Mouse (Mus musculus) CH12.LX (cell line): Measurements from ENCODE around the gene Lrrc4. TPM values are rescaled to one million over a fixed set of nuclear protein-coding genes. Genes with fewer than 3 reads are reported as not detected.

ENCODE experiments used
- DNase-seq: peaks from one replicate; pipeline ENCODE4 v3.0.0-alpha.2; 2013; ENCODE audit errors: extremely low read depth
- H3K27ac ChIP-seq: 2 replicates; pipeline ENCODE4 v1.5.1; 2012; ENCODE audit warnings: low read depth, mild to moderate bottlenecking, control low read depth, moderate library complexity; ENCODE audit not compliant: insufficient read depth
- H3K27me3 ChIP-seq: replicated peaks from 2 replicates; pipeline ENCODE3; 2012; ENCODE audit warnings: inconsistent platforms
- H3K36me3 ChIP-seq, 2 experiments: replicated peaks in 1 of 2; 2 replicates each; pipeline versions ENCODE3 to v1.6.1; 2012; ENCODE audit warnings: inconsistent platforms in 1 of 2, low read length in 1 of 2, mild to moderate bottlenecking in 1 of 2, mixed read lengths in 1 of 2, moderate library complexity in 1 of 2; ENCODE audit not compliant: control insufficient read depth in 1 of 2, insufficient read depth in 1 of 2
- H3K4me1 ChIP-seq, 2 experiments: 2 replicates each; pipeline ENCODE4 v1.6.1; 2012; ENCODE audit warnings: inconsistent platforms in 1 of 2, moderate library complexity in 1 of 2; ENCODE audit not compliant: insufficient read depth in 2 of 2, control insufficient read depth in 1 of 2
- H3K4me2 ChIP-seq: 2 replicates; pipeline ENCODE4 v1.6.1; 2012; ENCODE audit warnings: low read depth, mild to moderate bottlenecking, control low read depth; ENCODE audit not compliant: poor library complexity, insufficient read depth, severe bottlenecking
- H3K4me3 ChIP-seq, 3 experiments: fragments of 150-350 bp in 1 of 3; sonication (generic) in 1 of 3; replicated peaks in 1 of 3; 2 replicates each; pipeline versions ENCODE3 to v1.5.1; 2011 to 2012; ENCODE audit warnings: low read depth in 2 of 3, low read length in 2 of 3, mild to moderate bottlenecking in 2 of 3, moderate library complexity in 2 of 3, control low read depth in 1 of 3, improper control_type of control experiment in 1 of 3, inconsistent platforms in 1 of 3, mixed read lengths in 1 of 3; ENCODE audit not compliant: poor library complexity in 1 of 3
- H3K79me2 ChIP-seq: replicated peaks from 2 replicates; pipeline ENCODE4 v1.6.1; 2012; ENCODE audit warnings: mild to moderate bottlenecking, moderate library complexity; ENCODE audit not compliant: control insufficient read depth, poor library complexity, insufficient read depth, severe bottlenecking; ENCODE audit errors: extremely low read depth
- H3K9ac ChIP-seq: 2 replicates; pipeline ENCODE4 v1.6.1; 2012; ENCODE audit warnings: low read depth, mild to moderate bottlenecking, control low read depth, moderate library complexity; ENCODE audit not compliant: insufficient read depth
- H3K9me3 ChIP-seq: replicated peaks from 2 replicates; pipeline ENCODE3; 2012; ENCODE audit warnings: low read length, inconsistent platforms, mixed read lengths
- E2F4 ChIP-seq: IDR thresholded peaks from 2 replicates; pipeline ENCODE4 v1.6.1; 2011; ENCODE audit warnings: low read depth, low read length, improper control_type of control experiment; ENCODE audit not compliant: insufficient replicate concordance
- ELF1 ChIP-seq: IDR thresholded peaks from 2 replicates; pipeline ENCODE4 v1.6.1; 2014; ENCODE audit warnings: low read depth, mild to moderate bottlenecking, inconsistent platforms, low read length, improper control_type of control experiment
- EP300 ChIP-seq: IDR thresholded peaks from 2 replicates; pipeline ENCODE4 v1.6.1; 2011; ENCODE audit warnings: low read length, improper control_type of control experiment
- ETS1 ChIP-seq: conservative IDR thresholded peaks from 2 replicates; pipeline ENCODE4 v1.6.1; 2012; ENCODE audit warnings: low read depth, mild to moderate bottlenecking, inconsistent platforms, low read length, improper control_type of control experiment, moderate library complexity
- HCFC1 ChIP-seq: IDR thresholded peaks from 2 replicates; pipeline ENCODE4 v1.6.1; 2012; ENCODE audit warnings: low read depth, mild to moderate bottlenecking, inconsistent platforms, low read length, improper control_type of control experiment
- IRF4 ChIP-seq: IDR thresholded peaks from 2 replicates; pipeline ENCODE4 v1.6.1; 2014; ENCODE audit warnings: low read depth, mild to moderate bottlenecking, inconsistent platforms, low read length, improper control_type of control experiment
- JUND ChIP-seq: conservative IDR thresholded peaks from 2 replicates; pipeline ENCODE4 v1.6.1; 2011; ENCODE audit warnings: low read depth, low read length, improper control_type of control experiment
- KAT2A ChIP-seq: IDR thresholded peaks from 2 replicates; pipeline ENCODE4 v1.6.1; 2012; ENCODE audit warnings: low read length, improper control_type of control experiment, inconsistent platforms; ENCODE audit not compliant: insufficient replicate concordance
- MAX ChIP-seq: IDR thresholded peaks from 2 replicates; pipeline ENCODE4 v1.6.1; 2011; ENCODE audit warnings: low read length, improper control_type of control experiment
- NELFE ChIP-seq: IDR thresholded peaks from 2 replicates; pipeline ENCODE4 v1.6.1; 2011; ENCODE audit warnings: low read depth, low read length, improper control_type of control experiment
- NRF1 ChIP-seq: IDR thresholded peaks from 2 replicates; pipeline ENCODE4 v1.6.1; 2014; ENCODE audit warnings: low read depth, mild to moderate bottlenecking, inconsistent platforms, low read length, improper control_type of control experiment, moderate library complexity
- POLR2A ChIP-seq: IDR thresholded peaks from 2 replicates; pipeline ENCODE4 v1.6.1; 2011; ENCODE audit warnings: low read depth, mild to moderate bottlenecking, improper control_type of control experiment, low read length
- POLR2AphosphoS2 ChIP-seq: IDR thresholded peaks from 2 replicates; pipeline ENCODE4 v1.6.1; 2011; ENCODE audit warnings: low read depth, low read length, improper control_type of control experiment
- RCOR1 ChIP-seq: conservative IDR thresholded peaks from 2 replicates; pipeline ENCODE4 v1.6.1; 2012; ENCODE audit warnings: low read depth, mild to moderate bottlenecking, inconsistent platforms, low read length, improper control_type of control experiment
- SIN3A ChIP-seq: IDR thresholded peaks from 2 replicates; pipeline ENCODE4 v1.6.1; 2012; ENCODE audit warnings: low read length, improper control_type of control experiment, inconsistent platforms
- SMC3 ChIP-seq: IDR thresholded peaks from 2 replicates; pipeline ENCODE4 v1.6.1; 2011; ENCODE audit warnings: low read depth, low read length, improper control_type of control experiment
- TBP ChIP-seq: conservative IDR thresholded peaks from 2 replicates; pipeline ENCODE4 v1.6.1; 2011; ENCODE audit warnings: low read depth, low read length, improper control_type of control experiment
- ZC3H11A ChIP-seq: IDR thresholded peaks from 2 replicates; pipeline ENCODE4 v1.6.1; 2012; ENCODE audit warnings: low read depth, mild to moderate bottlenecking, inconsistent platforms, low read length, improper control_type of control experiment
- ZKSCAN1 ChIP-seq: IDR thresholded peaks from 2 replicates; pipeline ENCODE4 v1.6.1; 2012; ENCODE audit warnings: low read depth, inconsistent platforms, low read length, improper control_type of control experiment, borderline replicate concordance
- ZMIZ1 ChIP-seq: IDR thresholded peaks from 2 replicates; pipeline ENCODE4 v1.6.1; 2012; ENCODE audit warnings: low read depth, mild to moderate bottlenecking, inconsistent platforms, low read length, improper control_type of control experiment
- ZNF384 ChIP-seq: IDR thresholded peaks from 2 replicates; pipeline ENCODE4 v1.6.1; 2012; ENCODE audit warnings: low read depth, low read length, improper control_type of control experiment, inconsistent platforms
- dilution Hi-C: fragments of 300-500 bp; cut with MboI; formaldehyde crosslinking; loops from 2 replicates; pipeline ENCODE4 v1.14.3; 2020; ENCODE audit warnings: low sequenced_read_pairs; ENCODE audit not compliant: extremely low pct_unique_long_range_greater_than_20kb, extremely low pct_ligation_motif_present
- in situ Hi-C: fragments of 300-500 bp; cut with MboI; formaldehyde crosslinking; loops from 3 replicates; pipeline ENCODE4 v1.14.3; 2019; ENCODE audit warnings: low sequenced_read_pairs, low pct_ligation_motif_present, low pct_unique_long_range_greater_than_20kb, mixed read lengths
- polyA plus RNA-seq: library from polyadenylated mRNA; unstranded; fragments of >175 nt; gene quantifications from 2 replicates; pipeline ENCODE4 v1.2.1, GENCODE M21; 2012; ENCODE audit warnings: low read depth; ENCODE audit not compliant: insufficient read length
- total RNA-seq, 2 experiments: library from RNA; depleted of rRNA; stranded (reverse); fragments of 300-350 nt in 1 of 2; fragments of >200 nt in 1 of 2; gene quantifications; 2 replicates each; pipeline ENCODE4 v1.2.3; 2012 to 2014

Lrrc4 gene
- total and polyA plus RNA-seq, 3 experiments = 0.09 to 0.55 TPM; not detected in 1

GRCm38 (mm10) chr6:28687776-28688175 is 143.8 kb downstream of the Lrrc4 start:
- no peak for TF ChIP-seq E2F4
- TF ChIP-seq ELF1 = no peak
- no peak for TF ChIP-seq ZNF384
- TF ChIP-seq ZKSCAN1 = no peak
- TF ChIP-seq SMC3 = no peak
- no peak for TF ChIP-seq JUND
- no peak for TF ChIP-seq NRF1
- no peak for TF ChIP-seq RCOR1
- TF ChIP-seq TBP = no peak
- no peak for TF ChIP-seq EP300
- TF ChIP-seq ETS1 = no peak
- no peak for TF ChIP-seq HCFC1
- TF ChIP-seq MAX = no peak
- no peak for TF ChIP-seq POLR2AphosphoS2
- TF ChIP-seq NELFE = no peak
- TF ChIP-seq SIN3A = no peak
- no peak for TF ChIP-seq IRF4
- no peak for TF ChIP-seq ZMIZ1
- TF ChIP-seq KAT2A = no peak
- TF ChIP-seq POLR2A = no peak
- Histone ChIP-seq H3K9ac (no peak overlapping the region), H3K4me2 (no peak overlapping the region), H3K4me1 (no peaks in the 10 kb centered on the region), H3K79me2 (peaks cover 4% of the 10 kb centered on the region), H3K27ac (no peak overlapping the region), H3K27me3 (no peaks in the 10 kb centered on the region), H3K9me3 (no peaks in the 10 kb centered on the region), H3K36me3 (peaks cover 13 to 69% of the 10 kb centered on the region in 2 experiments), H3K4me3 (no peak overlapping the region)
- dilution Hi-C loops (no loop called here), in situ Hi-C loops (no loop called here)
- DNase-seq = no peak

- no peaks in the 10 kb centered on the region for H3K9me3 ChIP-seq
- H3K27me3 ChIP-seq = no peaks in the 10 kb centered on the region
- H3K27ac ChIP-seq = no peak overlapping the region
- H3K4me1 ChIP-seq = no peaks in the 10 kb centered on the region
- peaks cover 16 to 74% of the 10 kb centered on the region in 2 experiments for H3K36me3 ChIP-seq
- no peak for DNase-seq
- TF ChIP-seq NRF1 (no peak), ZC3H11A (no peak)
- no peak overlapping the region for H3K4me3 ChIP-seq
- H3K9ac ChIP-seq = no peak overlapping the region
- dilution Hi-C loops (no loop called here), in situ Hi-C loops (no loop called here)
- H3K4me2 ChIP-seq = no peak overlapping the region
- H3K79me2 ChIP-seq = no peaks in the 10 kb centered on the region; the same call in none of the 2 replicates
Measured at GRCm38 (mm10) chr6:28685745-28686144, 145.8 kb downstream of the Lrrc4 start.
